Mouse (Mus musculus) urinary bladder, postnatal 4 days (tissue): ENCODE measurements around the gene Tcp1.
"Not testable (repeated sequence)": the region's sequence is repeated elsewhere in the genome, so short reads cannot be mapped to it uniquely, and the experiment has no call there.

Experiments
- DNase-seq, 2 experiments: peaks; one replicate each; pipeline ENCODE4 v3.0.0; 2021 to 2022; ENCODE audit warnings: low spot score in 2 of 2

Gene Tcp1

GRCm38 (mm10) chr17:12915488-12915880 is at the start of gene Tcp1:
Gene Tcp1, plus strand, starts transcription at chr17:12915701.
- DNase-seq: peak in 1 of 2 experiments; percentile 26

DNA sequence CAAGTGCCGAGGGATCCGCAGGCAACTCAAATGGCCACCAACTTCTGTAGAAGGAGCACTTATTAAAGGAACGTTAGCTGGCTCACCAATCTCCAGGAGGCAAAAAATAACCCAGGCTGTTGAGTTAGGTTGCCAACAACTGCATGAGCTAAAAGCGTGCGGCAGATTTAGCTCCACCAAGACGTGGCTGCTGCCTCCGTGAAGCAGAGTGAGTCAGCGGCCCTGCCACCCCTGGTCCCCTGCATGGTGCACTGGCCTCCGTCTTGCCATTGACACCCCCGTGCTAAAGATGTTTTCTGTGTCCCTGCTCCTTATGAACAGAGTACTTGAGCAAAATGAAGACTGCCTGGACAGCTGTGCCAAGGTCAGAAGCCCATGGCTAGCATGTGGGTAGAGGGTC is 48.6 kb upstream of the Tcp1 start:
- DNase-seq: no peak

GRCm38 (mm10) chr17:12868043-12868442 is 47.5 kb upstream of the Tcp1 start, which contains the start of gene Mas1:
Gene Mas1, minus strand, starts transcription at chr17:12868143.
- DNase-seq: no peak

GRCm38 (mm10) chr17:12868640-12869039 is 46.9 kb upstream of the Tcp1 start:
- no peak for DNase-seq

DNA sequence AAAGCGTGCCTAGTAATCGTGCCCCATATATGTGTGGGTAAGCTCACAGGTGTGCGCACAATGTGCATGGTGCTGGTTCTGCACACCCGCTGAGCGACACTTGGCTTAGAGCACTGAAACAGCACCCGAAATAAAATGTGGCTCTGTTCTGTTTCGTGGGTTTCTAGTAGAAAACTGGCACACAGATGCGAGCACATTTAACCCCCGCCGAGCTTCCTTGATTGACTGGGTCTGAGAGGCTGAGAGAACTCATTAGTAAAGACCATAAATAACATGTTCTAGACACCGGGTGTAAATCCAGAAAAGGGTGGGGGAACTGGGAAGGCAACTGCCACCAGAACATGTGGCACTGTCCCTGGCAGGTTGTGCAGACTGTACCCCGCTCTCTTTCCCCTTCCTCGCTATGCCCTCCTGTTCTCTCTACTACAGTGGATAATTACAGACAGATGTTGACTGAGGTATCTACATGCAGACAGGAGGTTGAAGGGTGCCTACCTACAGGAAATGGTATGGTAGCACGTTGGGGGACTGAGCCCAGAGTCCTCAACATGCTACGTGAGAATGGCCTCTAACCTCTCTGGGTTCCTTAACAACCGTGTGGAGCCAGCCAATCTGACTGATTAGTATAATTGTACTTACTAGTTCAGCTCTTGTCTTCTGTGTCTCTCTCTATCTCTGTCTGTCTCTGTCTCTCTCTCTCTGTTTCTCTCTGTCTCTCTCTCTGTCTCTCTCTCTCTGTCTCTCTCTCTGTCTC is 43.0 kb upstream of the Tcp1 start:
- DNase-seq: no peak

GRCm38 (mm10) chr17:12875734-12876133 is 39.8 kb upstream of the Tcp1 start, which contains the start of gene Mrgprh:
Gene Mrgprh, plus strand, starts transcription at chr17:12876034.
- no peak for DNase-seq

DNA sequence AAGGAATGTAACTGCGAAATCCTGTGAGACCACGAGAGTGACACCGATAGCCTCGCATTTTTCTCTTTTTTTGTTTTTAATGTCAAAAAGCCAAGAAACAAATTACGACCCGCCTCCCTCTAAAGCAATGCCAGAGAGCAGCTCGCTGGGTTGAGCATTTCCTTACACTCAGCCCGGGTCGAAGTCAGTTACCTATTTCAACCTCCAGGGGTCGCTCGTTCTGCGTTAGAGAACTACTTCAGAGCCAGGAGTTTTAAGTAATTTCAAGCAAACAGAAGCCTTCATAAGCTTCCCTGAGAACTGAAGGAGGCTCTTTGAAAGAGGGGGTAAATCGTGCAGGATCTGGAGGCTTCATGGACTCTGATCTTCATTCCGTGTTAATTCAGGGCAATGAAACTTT is 35.3 kb upstream of the Tcp1 start:
- DNase-seq: peak; percentile 63 to 81

DNA sequence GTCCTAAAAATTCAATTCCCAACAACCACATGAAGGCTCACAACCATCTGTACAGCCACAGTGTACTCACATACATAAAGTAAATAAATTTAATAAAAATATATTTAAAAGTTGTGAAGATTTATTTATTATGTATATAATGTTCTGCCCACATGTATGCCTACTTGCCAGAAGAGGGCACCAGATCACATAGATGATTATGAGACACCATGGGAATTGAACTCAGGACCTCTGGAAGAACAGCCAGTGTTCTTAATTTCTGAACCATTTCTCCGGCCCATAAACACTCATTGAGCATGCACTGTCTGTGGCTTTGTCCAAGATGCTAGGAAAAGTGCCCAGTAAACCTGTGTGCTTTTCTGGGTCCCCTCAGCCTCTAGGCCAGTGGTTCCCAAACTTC is 34.3 kb upstream of the Tcp1 start:
- no peak for DNase-seq

DNA sequence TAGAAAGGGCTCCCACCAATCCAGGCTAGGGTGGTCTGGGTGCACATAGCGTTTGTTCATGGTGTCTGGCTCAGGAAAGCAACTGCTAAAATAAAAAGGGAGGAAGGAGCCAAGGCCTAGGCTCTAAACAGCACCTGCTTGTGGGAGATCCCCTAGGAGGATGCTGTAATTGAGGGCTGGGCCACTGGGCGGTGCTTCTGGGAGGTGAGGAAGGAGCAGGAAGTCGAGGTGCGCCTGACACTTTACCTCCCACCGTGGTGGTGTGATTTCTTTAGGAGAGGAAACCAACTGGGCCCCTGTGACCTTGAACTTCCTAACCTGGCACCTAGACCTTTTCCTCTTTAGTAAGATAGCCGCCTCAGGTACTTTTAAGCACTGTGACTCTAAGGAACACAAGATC is 28.9 kb upstream of the Tcp1 start:
- no peak for DNase-seq

- DNase-seq: no peak
Measured at GRCm38 (mm10) chr17:12887021-12887775, 28.3 kb upstream of the Tcp1 start.

GRCm38 (mm10) chr17:12891054-12891453 is 24.4 kb upstream of the Tcp1 start:
- DNase-seq: no peak

GRCm38 (mm10) chr17:12892033-12892432 is 23.5 kb upstream of the Tcp1 start:
- no peak for DNase-seq

DNA sequence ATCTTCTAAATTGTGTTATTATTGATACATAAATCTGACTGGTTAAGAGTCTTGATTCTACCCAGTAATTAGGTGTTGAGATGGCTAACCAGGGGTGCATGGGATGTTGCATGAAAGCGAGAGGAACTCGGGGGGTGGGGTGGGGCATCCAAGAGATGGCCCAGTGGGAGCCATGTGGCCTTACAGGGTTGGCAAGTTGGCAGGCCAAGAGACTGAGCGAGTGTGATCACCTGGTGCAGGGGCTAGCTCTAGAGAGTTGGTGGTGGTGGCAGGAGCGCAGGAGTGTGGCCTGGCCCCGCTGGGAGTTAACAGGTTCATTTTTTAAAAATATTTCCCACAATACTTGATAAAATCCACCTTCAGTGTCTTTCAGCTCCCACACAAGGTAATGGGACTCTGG is 17.8 kb upstream of the Tcp1 start:
- DNase-seq: no peak

DNA sequence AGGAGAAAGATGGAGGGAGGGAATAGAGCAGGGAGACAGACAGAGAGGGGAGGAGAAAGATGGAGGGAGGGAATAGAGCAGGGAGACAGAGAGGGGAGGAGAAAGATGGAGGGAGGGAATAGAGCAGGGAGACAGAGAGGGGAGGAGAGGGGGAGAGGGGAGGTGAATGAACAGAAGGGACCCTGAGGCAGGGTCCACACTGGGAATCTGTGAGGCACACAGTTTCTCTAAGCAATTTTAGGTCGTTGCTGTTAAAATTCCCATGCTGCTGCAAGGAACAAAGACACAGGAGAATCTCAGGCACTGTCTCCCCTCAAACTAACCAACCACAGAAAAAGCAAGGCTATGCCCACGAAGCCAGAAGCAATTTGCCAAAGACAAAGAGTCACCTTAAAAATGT is 16.9 kb upstream of the Tcp1 start:
- DNase-seq: not testable (repeated sequence)

GRCm38 (mm10) chr17:12902291-12902690 is 13.2 kb upstream of the Tcp1 start:
- no peak for DNase-seq

GRCm38 (mm10) chr17:12903372-12904333 is 11.8 kb upstream of the Tcp1 start:
- DNase-seq: peak in 1 of 2 experiments; percentile 54

GRCm38 (mm10) chr17:12904349-12904748 is 11.2 kb upstream of the Tcp1 start:
- peak in 1 of 2 experiments; percentile 56 for DNase-seq

- DNase-seq: peak in 1 of 2 experiments; percentile 40
Measured at GRCm38 (mm10) chr17:12905810-12906209, 9.7 kb upstream of the Tcp1 start.

DNA sequence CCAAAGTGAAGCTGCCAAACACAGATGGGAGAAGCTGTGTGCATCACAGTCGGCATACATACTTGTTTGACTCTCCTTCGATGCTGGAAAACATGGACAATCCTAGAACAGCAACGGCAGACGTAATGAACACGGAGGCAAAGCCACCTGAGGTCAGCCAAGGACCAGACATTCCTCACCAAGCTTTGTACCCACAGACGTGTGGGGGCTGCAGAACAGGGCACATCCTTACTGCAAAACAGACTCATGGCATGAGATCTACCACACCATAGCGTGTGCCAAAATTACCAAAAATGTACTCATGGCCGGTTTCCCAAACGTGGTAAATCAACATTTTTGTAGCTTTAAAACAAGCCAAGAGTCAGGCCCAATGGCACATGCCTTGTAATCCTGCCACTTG is 9.1 kb upstream of the Tcp1 start:
- peak in 1 of 2 experiments; percentile 43 for DNase-seq

DNA sequence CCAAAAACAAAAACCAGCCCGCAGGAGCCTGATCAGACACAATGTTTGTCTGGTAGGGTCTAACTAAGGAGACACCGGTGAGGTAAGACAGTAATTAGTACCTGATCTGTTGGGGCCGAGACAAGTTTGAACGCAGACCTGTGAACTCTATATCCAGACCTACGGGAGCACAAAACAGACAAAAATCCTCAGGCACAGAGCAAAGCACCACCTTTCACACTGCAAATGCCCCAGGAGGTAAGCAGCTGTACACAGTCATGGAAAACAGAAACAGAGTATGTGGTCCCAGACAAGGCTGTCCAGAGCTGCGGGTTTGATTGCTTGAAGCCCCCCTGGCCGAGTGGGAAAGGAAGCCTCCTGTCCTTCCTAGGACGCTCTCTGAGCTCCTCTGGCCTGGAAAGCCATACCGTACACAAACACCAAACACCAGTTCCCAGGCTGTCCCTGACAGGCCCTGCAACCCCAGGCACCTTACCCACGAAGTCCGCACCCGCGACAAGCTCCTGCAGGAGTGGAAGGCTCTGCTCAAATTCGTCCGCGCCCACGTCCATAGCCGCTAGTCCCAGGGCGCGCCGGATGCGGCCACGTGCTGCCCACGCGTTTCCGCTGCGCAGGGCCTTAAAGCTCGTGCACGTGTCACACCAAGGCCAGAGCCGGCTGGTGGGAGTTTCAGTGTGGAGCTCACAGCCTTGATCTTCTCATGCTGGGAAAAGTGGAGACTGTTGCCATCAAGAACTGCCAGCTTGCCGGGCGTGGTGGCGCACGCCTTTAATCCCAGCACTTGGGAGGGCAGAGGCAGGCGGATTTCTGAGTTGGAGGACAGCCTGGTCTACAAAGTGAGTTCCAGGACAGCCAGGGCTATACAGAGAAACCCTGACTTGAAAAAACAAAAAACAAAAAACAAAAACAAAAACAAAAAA is 5.9 kb upstream of the Tcp1 start, which contains the start of gene Pnldc1:
TSS of gene Pnldc1 (minus strand) at position 870 of the 920 bp plus-strand sequence.
- DNase-seq: peak in 1 of 2 experiments; percentile 57

DNA sequence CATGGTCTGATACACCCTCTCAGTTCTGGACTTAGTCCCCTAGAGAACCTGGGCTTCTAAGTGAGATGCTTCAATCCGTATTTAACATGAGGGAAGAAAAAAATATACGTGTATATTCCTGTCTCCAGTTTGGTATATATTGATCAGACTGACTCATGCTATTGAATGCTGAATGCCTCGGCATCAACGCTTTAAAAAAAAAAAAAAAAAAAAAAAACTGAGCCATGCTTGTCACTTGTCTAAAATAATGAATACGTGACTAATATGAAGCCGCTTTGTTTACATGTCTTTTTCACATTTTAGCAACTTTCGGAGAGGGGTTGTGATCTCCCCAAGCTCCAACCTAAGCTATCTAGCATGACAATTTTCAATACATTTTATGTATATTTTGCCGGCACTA is 5.1 kb upstream of the Tcp1 start:
- no peak for DNase-seq
